Mouse (Mus musculus) forebrain, embryonic 12.5 days (tissue): ENCODE results near the gene Ugt1a9. TPM values are rescaled to one million over a fixed set of nuclear protein-coding genes. Genes with fewer than 3 reads are reported as not detected.
A peak's percentile ranks its signal among the peaks of the same experiment; 100 is the strongest.

ENCODE experiments used
- ATAC-seq: fragments of 200-750 bp; cut with Nextera tagmentation; 2 replicates; pipeline ENCODE4 v1.8.0; 2017; ENCODE audit warnings: moderate TSS enrichment; ENCODE audit not compliant: low FRiP score
- H3K27ac ChIP-seq: fragments of 300-500 bp; sonication (generic); 2 replicates; pipeline ENCODE4 v1.5.1; 2016; ENCODE audit warnings: mild to moderate bottlenecking
- H3K27me3 ChIP-seq: fragments of 300-500 bp; sonication (generic); 2 replicates; pipeline ENCODE4 v1.6.1; 2016; ENCODE audit warnings: mild to moderate bottlenecking
- H3K36me3 ChIP-seq: fragments of 300-500 bp; sonication (generic); replicated peaks from 2 replicates; pipeline ENCODE4 v1.6.1; 2016; ENCODE audit warnings: mild to moderate bottlenecking
- H3K4me1 ChIP-seq: fragments of 300-500 bp; sonication (generic); 2 replicates; pipeline ENCODE4 v1.6.1; 2016
- H3K4me2 ChIP-seq: fragments of 300-500 bp; sonication (generic); 2 replicates; pipeline ENCODE4 v1.6.1; 2016; ENCODE audit warnings: mild to moderate bottlenecking, moderate library complexity
- H3K4me3 ChIP-seq: fragments of 300-500 bp; sonication (generic); replicated peaks from 2 replicates; pipeline ENCODE4 v1.5.1; 2016; ENCODE audit warnings: mild to moderate bottlenecking
- H3K9ac ChIP-seq: fragments of 300-500 bp; sonication (generic); 2 replicates; pipeline ENCODE4 v1.6.1; 2016; ENCODE audit warnings: mild to moderate bottlenecking
- H3K9me3 ChIP-seq: fragments of 300-500 bp; sonication (generic); 2 replicates; pipeline ENCODE4 v1.6.1; 2016
- WGBS: fragments of 180-500 bp; shearing (Covaris S2); methylation state at CpG from one replicate; pipeline ENCODE4 v1.1.7; 2016; 5-methylcytosine and 5-hydroxymethylcytosine counted together
- polyA plus RNA-seq: library from polyadenylated mRNA; unstranded; fragments of >200 nt; fragmentation: Nextera tagmentation; extraction: Ambion mirVana; gene quantifications from 2 replicates; pipeline ENCODE4 v1.2.1, GENCODE M21; 2016

Gene Ugt1a9
- polyA plus RNA-seq, 1 experiment from 2014 or later, result not detected

- no peak overlapping the region for H3K4me3 ChIP-seq
- no peaks in the 10 kb centered on the region for H3K4me1 ChIP-seq
- no peak overlapping the region for H3K27ac ChIP-seq
- H3K4me2 ChIP-seq, result no peak overlapping the region
- no peaks in the 10 kb centered on the region for H3K27me3 ChIP-seq
- H3K9ac ChIP-seq, result no peak overlapping the region
- peaks cover 96% of the 10 kb centered on the region for H3K9me3 ChIP-seq
- no peaks in the 10 kb centered on the region for H3K36me3 ChIP-seq
- ATAC-seq, result no peak
- 79% methylated on average over 5 of the region's 5 CpGs for WGBS
Observed at GRCm38 (mm10) chr1:88237311-88237710, 166.7 kb downstream of the Ugt1a9 start.

GRCm38 (mm10) chr1:88238771-88239170, 168.2 kb downstream of the Ugt1a9 start:
- Histone ChIP-seq H3K4me1 (no peaks in the 10 kb centered on the region), H3K27ac (no peak overlapping the region), H3K36me3 (no peaks in the 10 kb centered on the region), H3K27me3 (no peaks in the 10 kb centered on the region), H3K4me3 (no peak overlapping the region), H3K4me2 (no peak overlapping the region), H3K9ac (no peak overlapping the region), H3K9me3 (peaks cover 93% of the 10 kb centered on the region)
- 77% methylated on average over 6 of the region's 6 CpGs for WGBS
- ATAC-seq, result no peak

GRCm38 (mm10) chr1:88240072-88240471, 169.5 kb downstream of the Ugt1a9 start:
- no peaks in the 10 kb centered on the region for H3K4me1 ChIP-seq
- H3K27ac ChIP-seq, result no peak overlapping the region
- H3K36me3 ChIP-seq, result no peaks in the 10 kb centered on the region
- peaks cover 93% of the 10 kb centered on the region for H3K9me3 ChIP-seq
- no peak overlapping the region for H3K4me3 ChIP-seq
- 72% methylated on average over 5 of the region's 5 CpGs for WGBS
- no peaks in the 10 kb centered on the region for H3K27me3 ChIP-seq
- H3K4me2 ChIP-seq, result no peak overlapping the region
- no peak for ATAC-seq
- no peak overlapping the region for H3K9ac ChIP-seq

GRCm38 (mm10) chr1:88240579-88240978, 170.0 kb downstream of the Ugt1a9 start:
- WGBS, result 72% methylated on average over 4 of the region's 4 CpGs
- no peak overlapping the region for H3K4me3 ChIP-seq
- no peak overlapping the region for H3K4me2 ChIP-seq
- no peak overlapping the region for H3K9ac ChIP-seq
- no peaks in the 10 kb centered on the region for H3K27me3 ChIP-seq
- no peaks in the 10 kb centered on the region for H3K4me1 ChIP-seq
- H3K36me3 ChIP-seq, result no peaks in the 10 kb centered on the region
- H3K27ac ChIP-seq, result no peak overlapping the region
- peak; percentile 1; the same call in 1 of the 2 replicates for ATAC-seq
- peaks cover 93% of the 10 kb centered on the region for H3K9me3 ChIP-seq

- peaks cover 95% of the 10 kb centered on the region for H3K9me3 ChIP-seq
- WGBS, result 67% methylated on average over 5 of the region's 5 CpGs
Observed at GRCm38 (mm10) chr1:88243861-88244260, 173.3 kb downstream of the Ugt1a9 start.

GRCm38 (mm10) chr1:88245881-88246280, 175.3 kb downstream of the Ugt1a9 start:
- WGBS, result 79% methylated on average over 6 of the region's 6 CpGs
- no peak overlapping the region for H3K9ac ChIP-seq
- H3K4me3 ChIP-seq, result no peak overlapping the region
- 0 out of 2 replicates have a peak, but pooled peaks have one; percentile 0 for ATAC-seq
- no peak overlapping the region for H3K27ac ChIP-seq
- no peaks in the 10 kb centered on the region for H3K4me1 ChIP-seq
- H3K9me3 ChIP-seq, result peaks cover 95% of the 10 kb centered on the region
- H3K4me2 ChIP-seq, result no peak overlapping the region
- no peaks in the 10 kb centered on the region for H3K27me3 ChIP-seq
- no peaks in the 10 kb centered on the region for H3K36me3 ChIP-seq

More at GRCm38 (mm10) chr1:88243861-88244260, 173.3 kb downstream of the Ugt1a9 start:
- Histone ChIP-seq H3K4me3 (no peak overlapping the region), H3K9ac (no peak overlapping the region), H3K4me1 (no peaks in the 10 kb centered on the region), H3K27me3 (no peaks in the 10 kb centered on the region), H3K4me2 (no peak overlapping the region), H3K27ac (no peak overlapping the region), H3K36me3 (no peaks in the 10 kb centered on the region)
- ATAC-seq, result no peak

GRCm38 (mm10) chr1:88246386-88246785, 175.8 kb downstream of the Ugt1a9 start:
- no peak for ATAC-seq
- WGBS, result 43% methylated on average over 6 of the region's 6 CpGs

GRCm38 (mm10) chr1:88247660-88248059, 177.1 kb downstream of the Ugt1a9 start:
- WGBS, result 54% methylated on average over 2 of the region's 2 CpGs
- no peak overlapping the region for H3K27ac ChIP-seq

More at GRCm38 (mm10) chr1:88246386-88246785, 175.8 kb downstream of the Ugt1a9 start:
- Histone ChIP-seq H3K9me3 (peaks cover 95% of the 10 kb centered on the region), H3K27ac (no peak overlapping the region), H3K4me2 (no peak overlapping the region), H3K4me3 (no peak overlapping the region), H3K27me3 (no peaks in the 10 kb centered on the region), H3K36me3 (no peaks in the 10 kb centered on the region), H3K9ac (no peak overlapping the region), H3K4me1 (no peaks in the 10 kb centered on the region)

GRCm38 (mm10) chr1:88248658-88249057, 178.1 kb downstream of the Ugt1a9 start:
- H3K27ac ChIP-seq, result no peak overlapping the region
- H3K4me2 ChIP-seq, result no peak overlapping the region
- no peak overlapping the region for H3K4me3 ChIP-seq
- no peaks in the 10 kb centered on the region for H3K27me3 ChIP-seq
- H3K9ac ChIP-seq, result no peak overlapping the region
- 68% methylated on average over 4 of the region's 4 CpGs for WGBS
- no peaks in the 10 kb centered on the region for H3K36me3 ChIP-seq
- no peaks in the 10 kb centered on the region for H3K4me1 ChIP-seq
- H3K9me3 ChIP-seq, result peaks cover 96% of the 10 kb centered on the region
- ATAC-seq, result no peak

More at GRCm38 (mm10) chr1:88247660-88248059, 177.1 kb downstream of the Ugt1a9 start:
- Histone ChIP-seq H3K4me2 (no peak overlapping the region), H3K4me3 (no peak overlapping the region), H3K9me3 (peaks cover 94% of the 10 kb centered on the region), H3K4me1 (no peaks in the 10 kb centered on the region), H3K27me3 (no peaks in the 10 kb centered on the region), H3K36me3 (no peaks in the 10 kb centered on the region), H3K9ac (no peak overlapping the region)
- no peak for ATAC-seq

GRCm38 (mm10) chr1:88249596-88249995, 179.0 kb downstream of the Ugt1a9 start:
- H3K9me3 ChIP-seq, result peaks cover 96% of the 10 kb centered on the region
- no peak for ATAC-seq
- no peaks in the 10 kb centered on the region for H3K36me3 ChIP-seq
- 81% methylated on average over 7 of the region's 7 CpGs for WGBS
- H3K4me3 ChIP-seq, result no peak overlapping the region
- no peak overlapping the region for H3K27ac ChIP-seq
- H3K4me1 ChIP-seq, result no peaks in the 10 kb centered on the region
- no peaks in the 10 kb centered on the region for H3K27me3 ChIP-seq
- no peak overlapping the region for H3K9ac ChIP-seq
- no peak overlapping the region for H3K4me2 ChIP-seq

- Histone ChIP-seq H3K27ac (no peak overlapping the region), H3K4me2 (no peak overlapping the region), H3K9ac (no peak overlapping the region), H3K36me3 (no peaks in the 10 kb centered on the region), H3K27me3 (no peaks in the 10 kb centered on the region), H3K9me3 (peaks cover 96% of the 10 kb centered on the region), H3K4me1 (no peaks in the 10 kb centered on the region), H3K4me3 (no peak overlapping the region)
- 83% methylated on average over 5 of the region's 5 CpGs for WGBS
- ATAC-seq, result no peak
Observed at GRCm38 (mm10) chr1:88250023-88250422, 179.4 kb downstream of the Ugt1a9 start.

- Histone ChIP-seq H3K4me3 (no peak overlapping the region), H3K9ac (no peak overlapping the region), H3K9me3 (peaks cover 96% of the 10 kb centered on the region), H3K4me2 (no peak overlapping the region), H3K4me1 (no peaks in the 10 kb centered on the region), H3K36me3 (no peaks in the 10 kb centered on the region), H3K27ac (no peak overlapping the region), H3K27me3 (no peaks in the 10 kb centered on the region)
- ATAC-seq, result no peak
- 70% methylated on average over 8 of the region's 8 CpGs for WGBS
Observed at GRCm38 (mm10) chr1:88253106-88253505, 182.5 kb downstream of the Ugt1a9 start.

GRCm38 (mm10) chr1:88253540-88253939, 182.9 kb downstream of the Ugt1a9 start:
- ATAC-seq, result no peak

More at GRCm38 (mm10) chr1:88253540-88253939, 182.9 kb downstream of the Ugt1a9 start:
- no peak overlapping the region for H3K4me3 ChIP-seq
- peaks cover 96% of the 10 kb centered on the region for H3K9me3 ChIP-seq
- no peak overlapping the region for H3K27ac ChIP-seq
- H3K9ac ChIP-seq, result no peak overlapping the region
- whole genome bisulfite sequencing, result 70% methylated on average over 6 of the region's 6 CpGs
- H3K4me1 ChIP-seq, result no peaks in the 10 kb centered on the region
- H3K36me3 ChIP-seq, result no peaks in the 10 kb centered on the region
- no peaks in the 10 kb centered on the region for H3K27me3 ChIP-seq
- no peak overlapping the region for H3K4me2 ChIP-seq
